Mouse (Mus musculus): ENCODE measurements around the gene Mvp. TPM values are rescaled to one million over a fixed set of nuclear protein-coding genes. Genes with fewer than 3 reads are reported as not detected.
A peak's percentile ranks its signal among the peaks of the same experiment; 100 is the strongest.

Gene Mvp
- polyA plus RNA-seq, 1 experiment, result 4.3 TPM

- TF ChIP-seq CTCF (IDR thresholded peaks at IDR 0.05; ENCODE audit: borderline replicate concordance, extremely low read depth, insufficient read depth, insufficient read length) (no peak), POLR2A (IDR thresholded peaks at IDR 0.05; ENCODE audit: borderline replicate concordance, extremely low read depth, insufficient read depth, insufficient read length, poor library complexity, severe bottlenecking) (no peak)
- DNase-seq (ENCODE audit: low read depth), result no peak
Observed at GRCm38 (mm10) chr7:127018416-127019305, 4.2 kb upstream of the Mvp start.

GRCm38 (mm10) chr7:127017950-127018345 is 3.5 kb upstream of the Mvp start:
- no peak for TF ChIP-seq POLR2A (IDR thresholded peaks at IDR 0.05; ENCODE audit: borderline replicate concordance, extremely low read depth, insufficient read depth, insufficient read length, poor library complexity, severe bottlenecking)
- TF ChIP-seq CTCF (IDR thresholded peaks at IDR 0.05; ENCODE audit: borderline replicate concordance, extremely low read depth, insufficient read depth, insufficient read length), result no peak
- DNase-seq (ENCODE audit: low read depth), result no peak

- peak; percentile 100 for DNase-seq (ENCODE audit: low read depth)
- TF ChIP-seq CTCF (IDR thresholded peaks at IDR 0.05; ENCODE audit: borderline replicate concordance, extremely low read depth, insufficient read depth, insufficient read length) (peak; percentile 85), POLR2A (IDR thresholded peaks at IDR 0.05; ENCODE audit: borderline replicate concordance, extremely low read depth, insufficient read depth, insufficient read length, poor library complexity, severe bottlenecking) (no peak; the same call in 1 of the 2 replicates)
Observed at GRCm38 (mm10) chr7:127016971-127017949, 2.8 kb upstream of the Mvp start, which contains the start of gene Pagr1a. Gene Pagr1a, minus strand, starts transcription at chr7:127017352.

- no peak for DNase-seq (ENCODE audit: low read depth)
- TF ChIP-seq CTCF (IDR thresholded peaks at IDR 0.05; ENCODE audit: borderline replicate concordance, extremely low read depth, insufficient read depth, insufficient read length), result no peak
- TF ChIP-seq POLR2A (IDR thresholded peaks at IDR 0.05; ENCODE audit: borderline replicate concordance, extremely low read depth, insufficient read depth, insufficient read length, poor library complexity, severe bottlenecking), result no peak; the same call in 1 of the 2 replicates
Observed at GRCm38 (mm10) chr7:127016486-127016938, 2.1 kb upstream of the Mvp start.

GRCm38 (mm10) chr7:127016481-127016485 is 1.9 kb upstream of the Mvp start, which contains the start of gene Pagr1b:
Gene Pagr1b, minus strand, starts transcription at chr7:127016484.
- TF ChIP-seq CTCF (IDR thresholded peaks at IDR 0.05; ENCODE audit: borderline replicate concordance, extremely low read depth, insufficient read depth, insufficient read length), result no peak
- no peak for TF ChIP-seq POLR2A (IDR thresholded peaks at IDR 0.05; ENCODE audit: borderline replicate concordance, extremely low read depth, insufficient read depth, insufficient read length, poor library complexity, severe bottlenecking)
- DNase-seq (ENCODE audit: low read depth), result no peak

GRCm38 (mm10) chr7:127016081-127016480 is 1.7 kb upstream of the Mvp start:
- DNase-seq (ENCODE audit: low read depth), result peak; percentile 57
- no peak for TF ChIP-seq CTCF (IDR thresholded peaks at IDR 0.05; ENCODE audit: borderline replicate concordance, extremely low read depth, insufficient read depth, insufficient read length)
- no peak for TF ChIP-seq POLR2A (IDR thresholded peaks at IDR 0.05; ENCODE audit: borderline replicate concordance, extremely low read depth, insufficient read depth, insufficient read length, poor library complexity, severe bottlenecking)

- DNase-seq (ENCODE audit: low read depth), result no peak
- TF ChIP-seq CTCF (IDR thresholded peaks at IDR 0.05; ENCODE audit: borderline replicate concordance, extremely low read depth, insufficient read depth, insufficient read length) (no peak), POLR2A (IDR thresholded peaks at IDR 0.05; ENCODE audit: borderline replicate concordance, extremely low read depth, insufficient read depth, insufficient read length, poor library complexity, severe bottlenecking) (no peak)
Observed at GRCm38 (mm10) chr7:127014993-127015392, 572 bp upstream of the Mvp start.

- no peak for DNase-seq (ENCODE audit: low read depth)
- no peak for TF ChIP-seq POLR2A (IDR thresholded peaks at IDR 0.05; ENCODE audit: borderline replicate concordance, extremely low read depth, insufficient read depth, insufficient read length, poor library complexity, severe bottlenecking)
- no peak for TF ChIP-seq CTCF (IDR thresholded peaks at IDR 0.05; ENCODE audit: borderline replicate concordance, extremely low read depth, insufficient read depth, insufficient read length)
Observed at GRCm38 (mm10) chr7:127013385-127013784, 1.0 kb downstream of the Mvp start.

GRCm38 (mm10) chr7:127012845-127013244 is 1.6 kb downstream of the Mvp start:
- no peak for DNase-seq (ENCODE audit: low read depth)
- TF ChIP-seq POLR2A (IDR thresholded peaks at IDR 0.05; ENCODE audit: borderline replicate concordance, extremely low read depth, insufficient read depth, insufficient read length, poor library complexity, severe bottlenecking), result no peak
- TF ChIP-seq CTCF (IDR thresholded peaks at IDR 0.05; ENCODE audit: borderline replicate concordance, extremely low read depth, insufficient read depth, insufficient read length), result no peak

GRCm38 (mm10) chr7:127012374-127012773 is 2.0 kb downstream of the Mvp start:
- TF ChIP-seq POLR2A (IDR thresholded peaks at IDR 0.05; ENCODE audit: borderline replicate concordance, extremely low read depth, insufficient read depth, insufficient read length, poor library complexity, severe bottlenecking) (no peak), CTCF (IDR thresholded peaks at IDR 0.05; ENCODE audit: borderline replicate concordance, extremely low read depth, insufficient read depth, insufficient read length) (no peak)
- DNase-seq (ENCODE audit: low read depth), result no peak

- no peak for TF ChIP-seq CTCF (IDR thresholded peaks at IDR 0.05; ENCODE audit: borderline replicate concordance, extremely low read depth, insufficient read depth, insufficient read length)
- no peak for TF ChIP-seq POLR2A (IDR thresholded peaks at IDR 0.05; ENCODE audit: borderline replicate concordance, extremely low read depth, insufficient read depth, insufficient read length, poor library complexity, severe bottlenecking)
- no peak for DNase-seq (ENCODE audit: low read depth)
Observed at GRCm38 (mm10) chr7:127011717-127012116, 2.7 kb downstream of the Mvp start.
